Mouse (Mus musculus) intestine, embryonic 15.5 days (tissue): ENCODE data around the gene Aldh3a2. TPM values are rescaled to one million over a fixed set of nuclear protein-coding genes. Genes with fewer than 3 reads are reported as not detected.
"Not testable (repeated sequence)": the region's sequence is repeated elsewhere in the genome, so short reads cannot be mapped to it uniquely, and the experiment has no call there.

Experiments used
- ATAC-seq: fragments of 200-750 bp; cut with Nextera tagmentation; 2 replicates; pipeline ENCODE4 v1.8.0; 2017; ENCODE audit warnings: moderate TSS enrichment, moderate library complexity
- H3K27ac ChIP-seq: fragments of 300-500 bp; sonication (generic); 2 replicates; pipeline ENCODE4 v1.5.1; 2015; ENCODE audit warnings: mild to moderate bottlenecking, inconsistent platforms
- H3K27me3 ChIP-seq: fragments of 300-500 bp; sonication (generic); replicated peaks from 2 replicates; pipeline ENCODE4 v1.6.1; 2015; ENCODE audit warnings: inconsistent platforms
- H3K36me3 ChIP-seq: fragments of 300-500 bp; sonication (generic); 2 replicates; pipeline ENCODE4 v1.6.1; 2015; ENCODE audit warnings: inconsistent platforms
- H3K4me1 ChIP-seq: fragments of 300-500 bp; sonication (generic); replicated peaks from 2 replicates; pipeline ENCODE4 v1.6.1; 2015; ENCODE audit warnings: inconsistent platforms
- H3K4me2 ChIP-seq: fragments of 300-500 bp; sonication (generic); replicated peaks from 2 replicates; pipeline ENCODE4 v1.6.1; 2015; ENCODE audit warnings: mild to moderate bottlenecking, inconsistent platforms
- H3K4me3 ChIP-seq: fragments of 300-500 bp; sonication (generic); replicated peaks from 2 replicates; pipeline ENCODE4 v1.5.1; 2015; ENCODE audit warnings: inconsistent platforms
- H3K9ac ChIP-seq: fragments of 300-500 bp; sonication (generic); 2 replicates; pipeline ENCODE4 v1.6.1; 2015; ENCODE audit warnings: inconsistent platforms
- H3K9me3 ChIP-seq: fragments of 300-500 bp; sonication (generic); 2 replicates; pipeline ENCODE4 v1.6.1; 2016; ENCODE audit warnings: inconsistent platforms
- WGBS: fragments of 180-500 bp; shearing (Covaris S2); methylation state at CpG from one replicate; pipeline ENCODE4 v1.1.7; 2015; 5-methylcytosine and 5-hydroxymethylcytosine counted together
- polyA plus RNA-seq: library from polyadenylated mRNA; unstranded; fragments of >200 nt; fragmentation: Nextera tagmentation; extraction: Ambion mirVana; gene quantifications from 2 replicates; pipeline ENCODE4 v1.2.1, GENCODE M21; 2015

Aldh3a2 gene
- polyA plus RNA-seq, 1 experiment from 2014 or later, result 51.6 TPM

DNA sequence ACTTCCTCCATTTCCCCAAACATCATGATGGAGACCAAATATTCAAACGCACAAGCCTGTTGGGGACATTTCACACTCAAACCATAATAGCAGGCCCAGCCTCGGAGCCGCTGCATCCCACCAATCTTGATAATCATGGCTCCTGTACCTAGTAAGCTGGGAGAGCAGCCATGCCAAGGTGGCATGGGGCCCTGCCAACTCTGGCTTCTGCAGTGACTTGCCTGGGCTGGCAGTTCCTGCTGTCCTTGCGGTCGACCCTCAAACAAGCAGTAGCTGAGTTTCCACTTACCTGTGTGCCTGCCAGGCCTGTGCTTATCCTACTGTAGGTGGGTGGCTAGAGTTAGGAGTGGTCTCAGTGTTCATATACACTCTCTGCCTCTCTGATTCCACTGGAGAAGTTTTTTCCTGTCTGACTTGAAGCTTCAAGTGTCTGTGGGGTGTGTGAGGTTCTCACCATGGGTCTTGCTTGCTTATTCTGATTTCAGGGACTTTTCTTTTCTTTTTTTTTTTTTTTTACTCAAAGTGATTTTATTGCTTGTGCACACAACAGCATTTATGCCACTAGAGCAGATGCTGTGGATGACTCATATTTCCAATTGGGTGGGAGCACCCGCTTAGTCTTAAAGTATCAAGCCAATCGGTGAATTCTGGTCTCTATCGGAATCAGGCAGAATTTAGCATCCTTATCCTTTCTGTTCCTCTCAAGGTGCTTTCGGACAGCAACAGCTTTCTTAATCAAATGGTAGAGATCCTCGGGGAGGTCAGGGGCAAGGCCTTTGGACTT lies 61.9 kb downstream of the Aldh3a2 start:
- Histone ChIP-seq H3K9me3 (no peaks in the 10 kb centered on the region), H3K36me3 (no peaks in the 10 kb centered on the region), H3K9ac (no peak overlapping the region), H3K4me3 (no peak overlapping the region), H3K27me3 (no peaks in the 10 kb centered on the region), H3K27ac (no peak overlapping the region), H3K4me1 (no peaks in the 10 kb centered on the region), H3K4me2 (no peak overlapping the region)
- 92% methylated on average over 10 of the region's 10 CpGs for WGBS
- ATAC-seq, result no peak

DNA sequence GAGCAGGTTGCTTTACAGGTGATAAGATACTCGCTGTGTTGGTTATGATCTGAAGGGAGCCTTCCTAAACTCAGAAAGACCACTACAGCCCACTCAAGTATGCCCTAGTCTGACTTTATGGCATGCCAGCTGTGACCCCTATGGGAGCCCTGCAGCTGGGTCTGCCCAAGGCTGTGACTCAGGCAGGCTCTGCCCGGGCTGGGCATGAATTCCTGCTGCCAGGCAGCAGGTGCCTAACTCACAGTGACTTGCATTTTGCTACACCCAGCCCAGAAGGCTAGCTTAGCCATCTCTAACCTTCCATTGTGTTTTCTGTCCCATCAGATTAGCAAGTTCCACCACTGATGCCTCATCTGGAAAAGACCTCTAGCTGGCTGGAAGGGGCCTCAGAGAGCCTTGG lies 64.5 kb downstream of the Aldh3a2 start:
- Histone ChIP-seq H3K9ac (no peak overlapping the region), H3K4me2 (no peak overlapping the region), H3K36me3 (no peaks in the 10 kb centered on the region), H3K4me3 (no peak overlapping the region), H3K27me3 (no peaks in the 10 kb centered on the region), H3K4me1 (no peaks in the 10 kb centered on the region), H3K9me3 (no peaks in the 10 kb centered on the region), H3K27ac (no peak overlapping the region)
- ATAC-seq, result no peak
- 76% methylated on average over 2 of the region's 2 CpGs for WGBS

DNA sequence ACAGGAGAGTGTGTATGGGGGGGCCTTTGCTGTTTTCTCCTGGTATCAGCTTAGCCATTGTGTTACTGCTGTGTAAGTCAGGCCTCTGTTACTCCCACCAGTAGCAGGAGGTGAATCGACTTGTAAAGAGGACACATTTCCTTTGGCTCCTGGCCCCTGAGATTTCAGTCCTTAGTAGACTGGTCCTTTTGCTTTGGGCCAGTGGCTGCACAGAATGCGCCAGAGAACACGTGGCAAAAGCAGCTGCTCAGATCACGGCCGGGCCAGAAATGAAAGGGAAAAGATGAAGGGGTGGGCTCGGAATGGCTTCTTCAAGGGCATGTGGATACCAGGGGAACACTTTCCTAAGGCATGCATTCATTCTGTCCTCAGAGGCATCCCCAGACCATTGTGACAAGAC lies 65.1 kb downstream of the Aldh3a2 start:
- WGBS, result 79% methylated on average over 6 of the region's 6 CpGs
- H3K4me3 ChIP-seq, result no peak overlapping the region
- no peaks in the 10 kb centered on the region for H3K27me3 ChIP-seq
- H3K9me3 ChIP-seq, result no peaks in the 10 kb centered on the region
- no peak overlapping the region for H3K27ac ChIP-seq
- H3K36me3 ChIP-seq, result no peaks in the 10 kb centered on the region
- no peak for ATAC-seq
- no peaks in the 10 kb centered on the region for H3K4me1 ChIP-seq
- H3K4me2 ChIP-seq, result no peak overlapping the region
- H3K9ac ChIP-seq, result no peak overlapping the region

DNA sequence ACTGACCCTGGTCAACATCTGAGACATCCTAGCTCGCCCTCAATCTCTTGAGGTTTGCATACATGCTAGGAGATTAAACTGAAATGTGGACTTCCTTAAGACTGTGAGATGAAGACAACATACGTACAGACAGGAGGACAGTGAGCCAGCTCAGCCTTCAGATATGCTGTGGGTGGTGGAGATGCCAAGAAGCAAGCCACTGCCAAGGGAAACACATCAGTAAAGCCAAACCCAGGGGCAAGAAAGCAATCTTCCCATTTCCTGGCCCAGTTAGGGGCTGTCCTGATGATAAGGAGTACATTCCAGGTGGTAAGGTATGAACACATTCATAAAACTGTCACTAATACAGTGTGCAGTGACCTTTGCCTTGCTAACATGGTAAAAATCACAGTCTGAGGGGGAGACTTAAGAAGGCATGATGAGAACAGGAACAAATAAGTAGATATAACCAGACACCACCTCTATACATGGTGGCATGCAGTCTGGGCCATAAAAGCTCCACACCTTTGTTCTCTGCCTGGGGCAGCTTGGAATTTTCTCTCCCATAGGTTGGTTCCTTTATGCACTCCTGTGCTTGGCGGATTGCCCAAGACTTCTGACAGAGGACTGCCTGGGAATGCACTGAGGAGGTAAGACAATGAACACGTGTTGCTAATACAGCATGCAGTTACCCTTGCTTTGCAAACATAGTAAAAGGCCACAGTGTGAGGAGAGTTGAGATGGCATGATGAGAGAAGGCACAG lies 67.5 kb downstream of the Aldh3a2 start:
- H3K4me3 ChIP-seq, result no peak overlapping the region
- WGBS, result 59% methylated on average over 4 of the region's 4 CpGs
- H3K9ac ChIP-seq, result no peak overlapping the region
- no peaks in the 10 kb centered on the region for H3K4me1 ChIP-seq
- ATAC-seq, result peak; percentile 97
- H3K9me3 ChIP-seq, result no peaks in the 10 kb centered on the region
- H3K4me2 ChIP-seq, result no peak overlapping the region
- H3K36me3 ChIP-seq, result no peaks in the 10 kb centered on the region
- no peaks in the 10 kb centered on the region for H3K27me3 ChIP-seq
- H3K27ac ChIP-seq, result no peak overlapping the region

DNA sequence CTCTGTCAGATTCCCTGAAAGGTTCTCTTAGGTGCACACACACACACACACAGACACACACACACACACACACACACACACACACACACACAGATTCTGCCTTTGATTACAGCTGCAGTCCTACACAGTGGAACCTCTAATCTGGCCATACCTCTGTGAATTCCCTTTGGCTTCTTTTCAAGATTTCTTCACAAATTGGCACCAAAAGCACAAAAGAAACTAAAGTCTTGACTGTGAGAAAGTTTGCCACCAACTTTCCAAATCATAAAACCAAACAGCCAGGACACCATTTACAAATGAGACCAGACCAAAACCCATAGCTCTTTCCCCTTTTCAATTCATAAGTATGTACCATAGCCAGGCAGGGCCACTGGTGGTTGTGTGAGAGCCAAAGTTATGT lies 69.3 kb downstream of the Aldh3a2 start:
- no peak overlapping the region for H3K4me3 ChIP-seq
- no peak overlapping the region for H3K4me2 ChIP-seq
- H3K36me3 ChIP-seq, result no peaks in the 10 kb centered on the region
- H3K27ac ChIP-seq, result no peak overlapping the region
- H3K4me1 ChIP-seq, result no peaks in the 10 kb centered on the region
- no peak for ATAC-seq
- 0 out of 2 replicates have a peak, but pooled peaks cover 7% of the 10 kb centered on the region for H3K27me3 ChIP-seq
- H3K9me3 ChIP-seq, result no peaks in the 10 kb centered on the region
- no peak overlapping the region for H3K9ac ChIP-seq

DNA sequence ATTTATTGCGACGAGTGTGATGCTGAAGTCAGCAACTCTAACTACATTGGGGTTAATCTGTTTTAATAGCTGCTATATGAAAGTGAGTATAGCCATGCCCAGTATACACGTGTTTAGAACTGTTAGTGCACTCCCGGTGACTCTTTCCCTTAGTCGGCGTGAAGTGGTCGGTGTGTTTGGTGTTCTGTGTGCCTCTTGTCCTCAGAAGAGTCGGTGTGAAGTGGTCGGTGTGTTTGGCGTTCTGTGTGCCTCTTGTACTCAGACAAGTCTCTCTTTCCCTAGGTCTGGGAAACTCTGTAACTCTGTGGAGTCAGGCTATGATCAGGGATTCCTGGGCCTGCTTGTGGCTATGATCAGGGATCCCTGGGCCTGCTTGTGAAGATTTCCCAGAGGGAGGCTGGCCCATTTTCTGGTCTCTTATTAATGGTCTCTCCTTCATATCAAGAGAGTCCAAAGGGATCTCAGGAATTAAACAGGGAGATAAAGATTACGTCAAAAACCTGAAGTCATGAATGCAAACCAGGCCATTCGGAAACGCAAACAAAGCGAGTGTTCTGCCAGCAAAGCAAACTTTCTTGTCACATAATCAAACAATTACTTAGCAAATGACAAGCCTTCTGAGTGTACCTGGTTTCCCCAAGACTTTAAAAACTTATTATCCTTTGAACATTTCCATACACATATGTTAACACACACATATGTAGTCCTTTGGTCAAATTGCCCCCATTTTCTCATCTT lies 70.5 kb downstream of the Aldh3a2 start:
- no peaks in the 10 kb centered on the region for H3K36me3 ChIP-seq
- H3K27me3 ChIP-seq, result 0 out of 2 replicates have a peak, but pooled peaks cover 7% of the 10 kb centered on the region
- WGBS, result 70% methylated on average over 14 of the region's 14 CpGs
- H3K27ac ChIP-seq, result no peak overlapping the region
- H3K4me2 ChIP-seq, result no peak overlapping the region
- ATAC-seq, result no peak
- H3K9me3 ChIP-seq, result no peaks in the 10 kb centered on the region
- no peak overlapping the region for H3K4me3 ChIP-seq
- H3K4me1 ChIP-seq, result no peaks in the 10 kb centered on the region
- H3K9ac ChIP-seq, result no peak overlapping the region

DNA sequence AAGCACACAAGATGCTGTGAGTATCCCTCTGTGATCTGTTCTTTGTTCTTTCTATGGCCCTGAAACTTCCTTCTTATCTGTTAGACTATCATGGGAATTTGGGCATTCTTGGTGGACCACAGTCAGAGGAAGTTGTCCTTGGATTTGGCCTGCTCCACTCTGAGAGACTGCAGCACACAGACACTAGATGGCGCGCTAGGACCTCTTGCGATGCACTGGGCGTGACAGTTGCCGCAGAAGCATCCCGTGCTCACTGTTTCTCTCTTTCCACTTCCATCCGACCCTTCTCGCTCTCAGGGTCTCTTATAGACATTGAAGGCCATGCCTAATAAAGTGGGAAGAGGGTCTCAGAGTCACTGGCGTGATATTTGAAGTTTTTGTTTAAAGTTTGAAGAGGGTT lies 73.9 kb downstream of the Aldh3a2 start:
- Histone ChIP-seq H3K4me3 (no peak overlapping the region), H3K9ac (no peak overlapping the region), H3K27me3 (0 out of 2 replicates have a peak, but pooled peaks cover 7% of the 10 kb centered on the region), H3K36me3 (no peaks in the 10 kb centered on the region), H3K27ac (no peak overlapping the region), H3K4me2 (no peak overlapping the region), H3K4me1 (no peaks in the 10 kb centered on the region), H3K9me3 (no peaks in the 10 kb centered on the region)
- peak; percentile 43; the same call in 1 of the 2 replicates for ATAC-seq
- WGBS, result 6% methylated on average over 9 of the region's 9 CpGs

DNA sequence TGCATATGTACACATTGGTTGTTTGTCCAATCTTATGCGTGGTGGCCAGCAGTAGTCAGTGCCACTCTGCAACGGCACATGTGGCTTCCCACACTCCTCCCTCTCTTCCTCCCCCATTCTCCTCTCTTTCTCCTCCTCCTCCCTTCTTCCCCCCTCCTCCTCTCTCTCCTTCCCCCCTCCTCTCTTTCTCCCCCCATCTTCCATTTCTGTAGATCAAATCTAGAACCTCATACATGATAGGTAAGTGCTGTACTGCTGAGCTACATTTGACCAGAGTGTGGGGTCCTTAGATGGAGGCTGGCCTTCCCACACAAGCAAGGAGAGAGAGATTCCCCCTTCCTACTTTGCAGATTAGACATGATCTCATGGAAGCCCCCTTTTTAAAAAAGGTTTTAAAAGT lies 74.5 kb downstream of the Aldh3a2 start:
- Histone ChIP-seq H3K4me3 (no peak overlapping the region), H3K36me3 (no peaks in the 10 kb centered on the region), H3K9ac (no peak overlapping the region), H3K4me1 (no peaks in the 10 kb centered on the region), H3K27me3 (0 out of 2 replicates have a peak, but pooled peaks cover 7% of the 10 kb centered on the region), H3K9me3 (no peaks in the 10 kb centered on the region), H3K4me2 (no peak overlapping the region), H3K27ac (no peak overlapping the region)
- ATAC-seq, result no peak
- 96% methylated on average over 2 of the region's 2 CpGs for WGBS

DNA sequence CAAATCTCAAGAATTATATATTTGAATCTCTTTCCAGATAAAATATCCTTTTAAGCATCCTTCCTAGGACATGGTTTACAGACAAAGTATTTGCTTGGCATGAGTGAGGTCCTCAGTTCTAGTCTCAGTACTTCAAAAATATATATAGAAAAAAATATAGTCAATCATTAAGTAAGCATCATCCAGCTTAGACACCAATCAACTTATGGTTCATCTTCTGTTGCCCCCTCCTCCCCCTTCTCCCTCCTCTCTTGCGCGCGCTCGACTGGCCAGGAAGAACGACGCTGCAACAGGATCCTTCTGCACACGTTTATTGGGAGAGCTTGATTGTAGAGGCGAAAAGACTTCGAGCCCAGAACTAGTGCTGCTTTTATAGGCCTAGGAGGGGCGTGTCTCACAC lies 75.1 kb downstream of the Aldh3a2 start:
- not testable (repeated sequence) for ATAC-seq, H3K36me3 ChIP-seq
- WGBS, result 83% methylated on average over 8 of the region's 10 CpGs

DNA sequence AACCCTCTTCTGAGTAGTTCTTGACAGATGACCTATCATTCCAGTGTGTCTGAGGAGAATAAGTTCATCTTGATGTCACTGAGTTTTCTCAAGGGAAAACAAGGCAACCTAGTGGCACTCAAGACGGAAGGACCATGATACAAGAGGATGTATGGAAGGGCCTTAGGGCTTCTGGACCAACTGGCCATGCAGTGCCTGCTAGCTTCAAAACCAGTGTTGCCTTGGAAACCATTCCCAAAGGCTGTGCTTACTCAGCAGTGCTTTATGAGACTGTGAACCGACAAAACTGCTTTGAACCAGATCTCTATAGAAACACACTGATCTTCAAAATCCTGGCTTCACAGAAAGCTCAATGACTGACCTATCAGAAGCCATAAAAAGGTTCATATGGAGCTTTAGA lies 76.5 kb downstream of the Aldh3a2 start:
- no peak for ATAC-seq
- H3K27ac ChIP-seq, result no peak overlapping the region

More for the DNA sequence above, 75.1 kb downstream of the Aldh3a2 start:
- H3K4me1 ChIP-seq, H3K27ac ChIP-seq, H3K27me3 ChIP-seq, H3K9me3 ChIP-seq, H3K9ac ChIP-seq, H3K4me3 ChIP-seq, H3K4me2 ChIP-seq: not testable (repeated sequence)

DNA sequence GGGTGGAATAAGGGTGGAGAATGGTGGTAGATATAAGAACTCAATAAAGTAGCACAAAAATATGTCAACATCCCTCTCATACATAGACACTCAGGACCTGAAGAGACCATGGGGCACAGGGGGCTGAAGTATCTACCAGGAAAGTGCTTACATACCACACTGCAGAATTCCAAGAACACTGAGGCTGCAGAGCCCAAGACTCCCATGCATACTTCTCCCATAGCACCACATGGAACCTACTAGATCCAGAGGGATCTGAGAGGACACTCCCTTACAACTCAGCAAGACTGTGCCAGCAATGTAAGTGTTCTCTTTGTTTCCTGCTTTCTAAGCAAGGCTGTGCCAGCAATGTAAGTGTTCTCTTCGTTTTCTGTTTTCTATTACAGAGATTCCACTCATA lies 83.4 kb downstream of the Aldh3a2 start:
- H3K4me2 ChIP-seq, result no peak overlapping the region
- H3K4me3 ChIP-seq, result no peak overlapping the region
- H3K9ac ChIP-seq, result no peak overlapping the region
- H3K9me3 ChIP-seq, result no peaks in the 10 kb centered on the region
- no peaks in the 10 kb centered on the region for H3K4me1 ChIP-seq
- no peaks in the 10 kb centered on the region for H3K36me3 ChIP-seq
- H3K27me3 ChIP-seq, result no peaks in the 10 kb centered on the region
- H3K27ac ChIP-seq, result no peak overlapping the region
- WGBS, result 74% methylated on average over 1 of the region's 1 CpGs
- ATAC-seq, result no peak

More for the DNA sequence above, 76.5 kb downstream of the Aldh3a2 start:
- 67% methylated on average over 2 of the region's 2 CpGs for WGBS
- Histone ChIP-seq H3K4me3 (no peak overlapping the region), H3K4me2 (no peak overlapping the region), H3K9me3 (no peaks in the 10 kb centered on the region), H3K4me1 (no peaks in the 10 kb centered on the region), H3K27me3 (0 out of 2 replicates have a peak, but pooled peaks cover 7% of the 10 kb centered on the region), H3K9ac (no peak overlapping the region), H3K36me3 (no peaks in the 10 kb centered on the region)

DNA sequence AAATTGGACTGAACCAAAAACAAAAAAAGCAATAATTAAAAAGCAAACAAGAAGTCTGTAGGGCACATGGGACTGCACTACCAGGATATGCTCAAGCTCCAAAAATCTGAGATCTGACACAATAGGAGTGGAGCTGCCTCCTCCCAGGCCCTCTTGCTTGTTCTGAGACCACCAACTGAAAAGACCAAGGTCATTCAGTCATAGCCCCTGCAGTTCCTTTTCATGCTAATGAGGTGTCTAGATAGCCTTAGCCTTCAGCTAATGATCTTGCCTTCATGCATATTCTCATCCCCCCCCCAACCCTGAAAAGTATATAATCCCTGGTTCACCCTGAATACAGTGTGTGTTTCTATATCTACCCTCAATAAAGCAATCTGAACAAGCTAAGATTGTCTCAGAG lies 85.6 kb downstream of the Aldh3a2 start:
- no peak overlapping the region for H3K4me3 ChIP-seq
- no peaks in the 10 kb centered on the region for H3K4me1 ChIP-seq
- H3K27me3 ChIP-seq, result no peaks in the 10 kb centered on the region
- H3K36me3 ChIP-seq, result no peaks in the 10 kb centered on the region
- no peak overlapping the region for H3K9ac ChIP-seq
- no peaks in the 10 kb centered on the region for H3K9me3 ChIP-seq
- no peak for ATAC-seq
- H3K4me2 ChIP-seq, result no peak overlapping the region
- no peak overlapping the region for H3K27ac ChIP-seq
